Comparison of ENCODE assay signal across 30 mouse cellular contexts in genomic region chr6:24968471-24969223, GRCm38 (mm10). TPM values are rescaled to one million over a fixed set of nuclear protein-coding genes. Genes with fewer than 3 reads are reported as not detected.
DNase-seq lines count a peak whose midpoint lies in the region; TF ChIP-seq lines count a peak whose summit lies in the region.
"Had no signal": no experiment of that assay in that cellular context is flagged by ENCODE, and none has a peak within 500 bp of the region (broad histone marks: within the 10 kb centered on the region; RNA-seq: fewer than 3 reads in every experiment).

No protein-coding gene starts in this region.

- no peaks in the 10 kb centered on the region for H3K27me3 ChIP-seq in kidney, adult 2 months (replicated peaks; ENCODE audit: control insufficient read depth, insufficient read depth, low read length)
- H3K27me3 ChIP-seq in hindbrain, embryonic 10.5 days (ENCODE audit: insufficient read depth, poor library complexity, severe bottlenecking) = no peaks in the 10 kb centered on the region
- H3K27me3 ChIP-seq: embryonic facial prominence, embryonic 15.5 days; forebrain, embryonic 13.5 days; heart, embryonic 15.5 days; hindbrain, embryonic 13.5 days; limb, embryonic 15.5 days; midbrain, embryonic 15.5 days; neural tube, embryonic 15.5 days had no signal

- TF ChIP-seq POLR2A in kidney, adult 2 months (IDR thresholded peaks at IDR 0.05; ENCODE audit: low read depth, low read length) = no peak

- H3K27ac ChIP-seq in kidney, adult 2 months (ENCODE audit: insufficient read depth, low read depth, low read length) = peak overlapping the region; percentile 16; the same call in 1 of the 2 replicates
- H3K27ac ChIP-seq in hindbrain, embryonic 10.5 days = no peak overlapping the region
- H3K27ac ChIP-seq: embryonic facial prominence, embryonic 10.5 days; embryonic facial prominence, embryonic 15.5 days; forebrain, embryonic 13.5 days; heart, embryonic 10.5 days; heart, embryonic 15.5 days; hindbrain, embryonic 13.5 days; limb, embryonic 10.5 days; limb, embryonic 15.5 days; liver, embryonic 14.5 days; midbrain, embryonic 10.5 days; midbrain, embryonic 15.5 days; neural tube, embryonic 15.5 days had no signal

- H3K36me3 ChIP-seq in kidney, adult 2 months (ENCODE audit: control insufficient read depth, insufficient read depth, low read length) = no peaks in the 10 kb centered on the region
- no peaks in the 10 kb centered on the region for H3K36me3 ChIP-seq in hindbrain, embryonic 10.5 days
- H3K36me3 ChIP-seq: embryonic facial prominence, embryonic 10.5 days; embryonic facial prominence, embryonic 15.5 days; heart, embryonic 10.5 days; heart, embryonic 15.5 days; hindbrain, embryonic 13.5 days; limb, embryonic 10.5 days; limb, embryonic 15.5 days; midbrain, embryonic 10.5 days; midbrain, embryonic 15.5 days; neural tube, embryonic 15.5 days had no signal

- peaks cover 6% of the 10 kb centered on the region; the same call in 1 of the 2 replicates for H3K4me1 ChIP-seq in kidney, adult 2 months (ENCODE audit: control insufficient read depth, insufficient read depth, low read length)
- H3K4me1 ChIP-seq in hindbrain, embryonic 10.5 days (replicated peaks) = no peaks in the 10 kb centered on the region
- H3K4me1 ChIP-seq: embryonic facial prominence, embryonic 10.5 days; embryonic facial prominence, embryonic 15.5 days; forebrain, embryonic 13.5 days; heart, embryonic 10.5 days; heart, embryonic 15.5 days; hindbrain, embryonic 13.5 days; limb, embryonic 10.5 days; limb, embryonic 15.5 days; midbrain, embryonic 10.5 days; midbrain, embryonic 15.5 days; neural tube, embryonic 15.5 days had no signal

- WGBS in kidney, adult 2 months = 43% methylated on average over 3 of the region's 3 CpGs
- WGBS in hindbrain, embryonic 10.5 days = 84% methylated on average over 3 of the region's 3 CpGs

- H3K9me3 ChIP-seq in hindbrain, embryonic 10.5 days = no peaks in the 10 kb centered on the region
- H3K9me3 ChIP-seq: embryonic facial prominence, embryonic 10.5 days; embryonic facial prominence, embryonic 15.5 days; forebrain, embryonic 13.5 days; heart, embryonic 10.5 days; heart, embryonic 15.5 days; hindbrain, embryonic 13.5 days; limb, embryonic 10.5 days; limb, embryonic 15.5 days; midbrain, embryonic 10.5 days; midbrain, embryonic 15.5 days; neural tube, embryonic 15.5 days had no signal

- H3K4me3 ChIP-seq in kidney, adult 2 months (ENCODE audit: insufficient read depth, low read depth, low read length) = no peak overlapping the region
- H3K4me3 ChIP-seq in hindbrain, embryonic 10.5 days = no peak overlapping the region
- H3K4me3 ChIP-seq: embryonic facial prominence, embryonic 10.5 days; embryonic facial prominence, embryonic 15.5 days; forebrain, embryonic 13.5 days; heart, embryonic 10.5 days; heart, embryonic 15.5 days; hindbrain, embryonic 13.5 days; limb, embryonic 10.5 days; limb, embryonic 15.5 days; midbrain, embryonic 10.5 days; midbrain, embryonic 15.5 days; neural tube, embryonic 15.5 days had no signal

- peak; percentile 86 for DNase-seq in kidney, adult 2 months
- DNase-seq in kidney, adult 18-20 months = no peak
- peak; percentile 85 for DNase-seq in kidney, adult 9 months
- DNase-seq in kidney, postnatal 10 days = peak; percentile 19
- no peak for DNase-seq in adrenal gland, postnatal 4 days (ENCODE audit: low spot score in 2 of 2)
- no peak for DNase-seq in hindbrain, embryonic 10.5 days (ENCODE audit: low spot score)
- DNase-seq in embryo, embryonic 11 days = no peak
- DNase-seq: adrenal gland, postnatal 25 days; cerebellum, adult 18-20 months; cerebellum, postnatal 14 days; gastrocnemius, postnatal 25 days; heart, adult 11 months; lung, embryonic 14.5 days; lung, postnatal 14 days; retina, postnatal 1 day; right cerebral cortex, postnatal 14 days; thymus, postnatal 4 days had no signal

- no peak for TF ChIP-seq CTCF in kidney, adult 2 months (conservative IDR thresholded peaks at IDR 0.05; ENCODE audit: insufficient read depth, insufficient read length, low read depth, low read length)

RNA-seq across cellular contexts. Expression of gene Tmem229a, which starts 12.6 kb away (rescaled TPM):
- polyA plus RNA-seq in kidney, adult 2 months (2012; rRNA removed) = 50.4 and 61.1 TPM in 2 replicates
- 1 to 10 TPM in 1 of 2 experiments, under 1 TPM in 1; 0.90 to 5.8 TPM for total RNA-seq in adrenal gland, postnatal 4 days (2021)
- polyA plus RNA-seq in hindbrain, embryonic 10.5 days (2016; fragmentation: Nextera tagmentation; extraction: Ambion mirVana) = 0.63 and 0.88 TPM in 2 replicates
- polyA plus RNA-seq: testis, adult 2 months had no signal

Comparison
In these comparisons a context has a peak if more than half of its experiments do, and no peak if none do; other contexts are left out.
1. DNase-seq: peak in kidney, adult 2 months (single experiment), kidney, adult 9 months (single experiment) and kidney, postnatal 10 days (single experiment); none in kidney, adult 18-20 months (single experiment), adrenal gland, postnatal 4 days (0 of 2), hindbrain, embryonic 10.5 days (single experiment) and embryo, embryonic 11 days (single experiment).
2. RNA of gene Tmem229a, which starts 12.6 kb away (polyA plus RNA-seq): 50.4 to 61.1 TPM in kidney, adult 2 months; 0.63 to 0.88 TPM in hindbrain, embryonic 10.5 days; every median in the first group is over 10 times any median in the second.